Mouse (Mus musculus): Measurements from ENCODE around the gene Irf2bp2. TPM values are rescaled to one million over a fixed set of nuclear protein-coding genes. Genes with fewer than 3 reads are reported as not detected.
"Not testable (repeated sequence)": the region's sequence is repeated elsewhere in the genome, so short reads cannot be mapped to it uniquely, and the experiment has no call there.

The Irf2bp2 gene
- total RNA-seq, 1 experiment from 2014 or later, result 82.6 TPM

GRCm38 (mm10) chr8:126602641-126603040, 8.9 kb upstream of the Irf2bp2 start:
- no peak for DNase-seq

GRCm38 (mm10) chr8:126601325-126601724, 7.5 kb upstream of the Irf2bp2 start:
- DNase-seq, result no peak

GRCm38 (mm10) chr8:126600816-126601243, 7.0 kb upstream of the Irf2bp2 start:
- no peak for DNase-seq

- not testable (repeated sequence) for DNase-seq
Observed at GRCm38 (mm10) chr8:126600388-126600787, 6.6 kb upstream of the Irf2bp2 start.

- DNase-seq, result no peak
Observed at GRCm38 (mm10) chr8:126599297-126599696, 5.5 kb upstream of the Irf2bp2 start.

- DNase-seq, result no peak
Observed at GRCm38 (mm10) chr8:126598218-126598617, 4.4 kb upstream of the Irf2bp2 start.

- no peak for DNase-seq
Observed at GRCm38 (mm10) chr8:126596721-126597120, 2.9 kb upstream of the Irf2bp2 start.

- peak; percentile 81 for DNase-seq
Observed at GRCm38 (mm10) chr8:126596097-126596634, 2.4 kb upstream of the Irf2bp2 start.

- peak; percentile 66 for DNase-seq
Observed at GRCm38 (mm10) chr8:126595204-126596061, 1.6 kb upstream of the Irf2bp2 start.

GRCm38 (mm10) chr8:126594481-126595000, 755 bp upstream of the Irf2bp2 start:
- peak; percentile 99 for DNase-seq

GRCm38 (mm10) chr8:126592771-126593571, 815 bp downstream of the Irf2bp2 start:
- DNase-seq, result peak; percentile 54

GRCm38 (mm10) chr8:126592381-126592770, 1.4 kb downstream of the Irf2bp2 start:
- peak; percentile 54 for DNase-seq

- peak; percentile 67 for DNase-seq
Observed at GRCm38 (mm10) chr8:126591821-126592268, 1.9 kb downstream of the Irf2bp2 start.

- DNase-seq, result peak; percentile 47
Observed at GRCm38 (mm10) chr8:126591141-126591820, 2.5 kb downstream of the Irf2bp2 start.

- no peak for DNase-seq
Observed at GRCm38 (mm10) chr8:126590599-126590998, 3.2 kb downstream of the Irf2bp2 start.

GRCm38 (mm10) chr8:126590024-126590529, 3.7 kb downstream of the Irf2bp2 start:
- peak; percentile 46 for DNase-seq

- no peak for DNase-seq
Observed at GRCm38 (mm10) chr8:126589507-126590023, 4.2 kb downstream of the Irf2bp2 start.

GRCm38 (mm10) chr8:126588636-126589506, 4.9 kb downstream of the Irf2bp2 start:
- peak; percentile 28 for DNase-seq

- no peak for DNase-seq
Observed at GRCm38 (mm10) chr8:126587836-126588503, 5.8 kb downstream of the Irf2bp2 start.

Data from adrenal gland, postnatal 25 days (tissue).